Mouse (Mus musculus) left cerebral cortex, postnatal 4 days (tissue): Measurements from ENCODE around the gene Cfap44. TPM values are rescaled to one million over a fixed set of nuclear protein-coding genes. Genes with fewer than 3 reads are reported as not detected.

Experiments used
- DNase-seq: peaks from one replicate; pipeline ENCODE4 v3.0.0-alpha.2; 2022
- intact Hi-C: fragments of 180-260 bp; cut with DNase I; formaldehyde crosslinking; loops from one replicate; pipeline ENCODE4 v1.15.1; 2025
- total RNA-seq, 2 experiments: library from RNA; stranded (reverse); gene quantifications; 2 replicates each; pipeline ENCODE4 v1.2.3; 2021

Gene Cfap44
- total RNA-seq: 1 to 10 TPM; 6.9 to 7.3 TPM

GRCm38 (mm10) chr16:44394577-44395243, at the start of gene Cfap44:
TSS of gene Cfap44 (plus strand) at chr16:44394796.
- intact Hi-C loops: no loop called here
- DNase-seq: peak; percentile 90

- intact Hi-C loops: loop anchor here (5.0 kb wide), 1 partner anchor 105 kb away; no protein-coding TSS in a partner anchor
- DNase-seq: peak; percentile 96
These were observed 47.3 kb upstream of the Cfap44 start, which contains the start of gene Spice1 for GRCm38 (mm10) chr16:44347071-44347901. TSS of gene Spice1 (plus strand) at chr16:44347121.

- intact Hi-C loops: loop anchor here (5.0 kb wide), 1 partner anchor 108 kb away; no protein-coding TSS in a partner anchor
- DNase-seq: no peak
These were observed 44.7 kb upstream of the Cfap44 start for GRCm38 (mm10) chr16:44349801-44350397.

GRCm38 (mm10) chr16:44356291-44356690, 38.3 kb upstream of the Cfap44 start:
- no peak for DNase-seq
- intact Hi-C loops: no loop called here

- peak; percentile 13 for DNase-seq
- intact Hi-C loops: no loop called here
These were observed 36.9 kb upstream of the Cfap44 start for GRCm38 (mm10) chr16:44357571-44358268.

- intact Hi-C loops: loop anchor here (10.0 kb wide), 1 partner anchor 217 kb away; no protein-coding TSS in a partner anchor
- no peak for DNase-seq
These were observed 32.4 kb upstream of the Cfap44 start for GRCm38 (mm10) chr16:44361921-44362890.

GRCm38 (mm10) chr16:44365522-44365921, 29.1 kb upstream of the Cfap44 start:
- intact Hi-C loops: loop anchor here (5.0 to 10.0 kb wide), 2 partner anchors 123 to 221 kb away; no protein-coding TSS in a partner anchor
- no peak for DNase-seq

- no peak for DNase-seq
- intact Hi-C loops: no loop called here
These were observed 19.1 kb upstream of the Cfap44 start for GRCm38 (mm10) chr16:44375459-44375858.

GRCm38 (mm10) chr16:44380006-44380405, 14.6 kb upstream of the Cfap44 start:
- no peak for DNase-seq
- intact Hi-C loops: no loop called here

GRCm38 (mm10) chr16:44381578-44381977, 13.0 kb upstream of the Cfap44 start:
- DNase-seq: no peak
- intact Hi-C loops: no loop called here

- DNase-seq: no peak
- intact Hi-C loops: no loop called here
These were observed 11.0 kb upstream of the Cfap44 start for GRCm38 (mm10) chr16:44383549-44383948.

GRCm38 (mm10) chr16:44384251-44384650, 10.3 kb upstream of the Cfap44 start:
- no peak for DNase-seq
- intact Hi-C loops: no loop called here

- intact Hi-C loops: no loop called here
- DNase-seq: peak; percentile 61
These were observed 2.6 kb upstream of the Cfap44 start for GRCm38 (mm10) chr16:44391877-44392548.

GRCm38 (mm10) chr16:44404933-44405332, 10.3 kb downstream of the Cfap44 start:
- DNase-seq: no peak
- intact Hi-C loops: no loop called here

GRCm38 (mm10) chr16:44407211-44407610, 12.6 kb downstream of the Cfap44 start:
- no peak for DNase-seq
- intact Hi-C loops: no loop called here

GRCm38 (mm10) chr16:44408290-44408689, 13.7 kb downstream of the Cfap44 start:
- intact Hi-C loops: no loop called here
- DNase-seq: no peak

- intact Hi-C loops: no loop called here
- DNase-seq: no peak
These were observed 15.6 kb downstream of the Cfap44 start for GRCm38 (mm10) chr16:44410176-44410575.

- intact Hi-C loops: no loop called here
- no peak for DNase-seq
These were observed 23.0 kb downstream of the Cfap44 start for GRCm38 (mm10) chr16:44417596-44417995.

GRCm38 (mm10) chr16:44421735-44422134, 27.1 kb downstream of the Cfap44 start:
- intact Hi-C loops: no loop called here
- no peak for DNase-seq
